Mouse (Mus musculus): ENCODE data around the gene Gm49318.

DNA sequence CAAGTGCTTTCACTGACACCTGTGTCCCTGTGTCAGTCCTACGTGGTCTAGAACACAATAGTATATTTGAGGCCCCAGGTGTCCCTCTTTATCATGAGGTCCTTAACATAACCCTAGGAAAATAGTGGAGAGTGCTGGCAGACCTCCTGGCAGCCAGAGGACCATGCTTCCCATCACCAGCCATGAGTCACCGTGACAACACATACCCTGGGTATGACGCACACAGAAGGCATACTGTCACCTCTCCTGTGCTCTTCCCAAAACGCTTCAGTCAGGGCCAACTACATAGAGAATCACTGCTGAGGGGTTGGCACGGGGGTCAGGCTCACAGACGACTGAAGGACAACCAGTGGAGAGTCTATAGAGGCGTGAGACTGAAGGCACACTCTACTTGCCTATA is 18.9 kb upstream of the Gm49318 start:
- no peak for TF ChIP-seq CTCF (IDR thresholded peaks at IDR 0.05)
- no peak for TF ChIP-seq EP300 (IDR thresholded peaks at IDR 0.05)

Data from lung, postnatal 0 days (tissue).